Mouse (Mus musculus): ENCODE results near the gene Gsdma3.
A peak's percentile ranks its signal among the peaks of the same experiment; 100 is the strongest.
"Not testable (repeated sequence)": the region's sequence is repeated elsewhere in the genome, so short reads cannot be mapped to it uniquely, and the experiment has no call there.

The Gsdma3 gene

DNA sequence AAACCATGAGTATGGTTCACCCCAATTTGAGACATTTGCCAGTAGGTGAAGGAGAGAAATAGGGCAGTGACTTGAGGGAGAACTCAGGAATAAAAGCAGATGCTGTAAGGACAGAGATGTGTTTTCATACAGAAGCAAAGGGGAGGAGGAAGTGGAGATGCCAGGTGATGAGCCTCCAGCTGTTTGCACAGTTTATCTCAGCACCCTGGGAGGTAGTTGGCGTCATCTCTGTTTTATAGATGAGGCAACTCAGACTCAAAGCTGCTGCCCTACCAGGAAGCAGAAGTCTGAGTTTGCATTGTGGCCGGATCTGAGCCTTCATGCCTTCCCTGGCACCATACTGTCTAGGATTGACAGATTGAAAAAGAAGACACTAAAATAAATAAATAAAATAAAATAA lies 42.8 kb downstream of the Gsdma3 start:
- no peak for DNase-seq (ENCODE audit: low read depth, low spot score)

- no peak for DNase-seq (ENCODE audit: low read depth, low spot score)
Observed at GRCm38 (mm10) chr11:98671284-98671815, 45.2 kb downstream of the Gsdma3 start.

- DNase-seq (ENCODE audit: low read depth, low spot score), result no peak
Observed at GRCm38 (mm10) chr11:98671857-98672256, 45.7 kb downstream of the Gsdma3 start.

- no peak for DNase-seq (ENCODE audit: low read depth, low spot score)
Observed at GRCm38 (mm10) chr11:98672482-98672881, 46.3 kb downstream of the Gsdma3 start.

- DNase-seq (ENCODE audit: low read depth, low spot score), result peak; percentile 17
Observed at GRCm38 (mm10) chr11:98673136-98673535, 47.0 kb downstream of the Gsdma3 start.

- DNase-seq (ENCODE audit: low read depth, low spot score), result no peak
Observed at GRCm38 (mm10) chr11:98675829-98676363, 49.7 kb downstream of the Gsdma3 start.

DNA sequence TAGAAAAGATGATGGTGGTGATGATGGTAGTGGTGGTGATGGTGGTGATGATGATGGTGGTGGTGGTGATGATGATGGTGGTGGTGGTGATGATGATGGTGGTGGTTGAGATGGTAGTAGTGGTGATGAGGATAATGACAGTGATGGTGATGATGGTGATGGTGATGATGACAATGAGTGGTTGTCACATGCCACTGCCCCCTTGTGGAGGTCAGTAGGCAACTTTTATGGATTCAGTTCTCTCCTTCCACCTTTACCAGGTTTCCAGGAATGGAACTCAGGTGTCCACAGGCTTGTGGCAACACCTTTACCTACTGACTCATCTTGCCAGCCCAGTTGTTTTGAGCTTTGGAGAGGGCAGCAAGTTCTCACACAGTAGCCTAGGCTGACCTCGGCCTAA lies 53.9 kb downstream of the Gsdma3 start:
- DNase-seq (ENCODE audit: low read depth, low spot score), result no peak

- DNase-seq (ENCODE audit: low read depth, low spot score), result not testable (repeated sequence)
Observed at GRCm38 (mm10) chr11:98680595-98680994, 54.4 kb downstream of the Gsdma3 start.

DNA sequence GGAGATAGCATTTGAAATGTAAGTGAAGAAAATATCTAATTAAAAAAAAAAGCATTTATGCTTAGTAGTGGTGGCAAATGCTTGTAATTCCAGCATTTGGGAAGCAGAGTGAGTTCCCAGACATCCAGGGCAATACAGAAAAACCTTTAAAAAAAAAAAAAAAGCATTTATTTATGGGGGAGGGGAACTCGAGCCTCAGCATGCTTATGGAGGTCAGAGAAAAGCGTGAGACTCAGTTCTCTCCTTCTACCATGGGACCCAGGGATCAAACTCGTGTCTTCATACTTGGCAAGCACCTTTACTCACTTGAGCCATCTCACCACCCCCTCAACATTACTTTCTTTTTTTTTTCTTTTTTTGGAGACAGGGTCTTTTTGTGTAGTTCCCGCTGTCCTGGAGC lies 55.0 kb downstream of the Gsdma3 start:
- DNase-seq (ENCODE audit: low read depth, low spot score), result no peak

DNA sequence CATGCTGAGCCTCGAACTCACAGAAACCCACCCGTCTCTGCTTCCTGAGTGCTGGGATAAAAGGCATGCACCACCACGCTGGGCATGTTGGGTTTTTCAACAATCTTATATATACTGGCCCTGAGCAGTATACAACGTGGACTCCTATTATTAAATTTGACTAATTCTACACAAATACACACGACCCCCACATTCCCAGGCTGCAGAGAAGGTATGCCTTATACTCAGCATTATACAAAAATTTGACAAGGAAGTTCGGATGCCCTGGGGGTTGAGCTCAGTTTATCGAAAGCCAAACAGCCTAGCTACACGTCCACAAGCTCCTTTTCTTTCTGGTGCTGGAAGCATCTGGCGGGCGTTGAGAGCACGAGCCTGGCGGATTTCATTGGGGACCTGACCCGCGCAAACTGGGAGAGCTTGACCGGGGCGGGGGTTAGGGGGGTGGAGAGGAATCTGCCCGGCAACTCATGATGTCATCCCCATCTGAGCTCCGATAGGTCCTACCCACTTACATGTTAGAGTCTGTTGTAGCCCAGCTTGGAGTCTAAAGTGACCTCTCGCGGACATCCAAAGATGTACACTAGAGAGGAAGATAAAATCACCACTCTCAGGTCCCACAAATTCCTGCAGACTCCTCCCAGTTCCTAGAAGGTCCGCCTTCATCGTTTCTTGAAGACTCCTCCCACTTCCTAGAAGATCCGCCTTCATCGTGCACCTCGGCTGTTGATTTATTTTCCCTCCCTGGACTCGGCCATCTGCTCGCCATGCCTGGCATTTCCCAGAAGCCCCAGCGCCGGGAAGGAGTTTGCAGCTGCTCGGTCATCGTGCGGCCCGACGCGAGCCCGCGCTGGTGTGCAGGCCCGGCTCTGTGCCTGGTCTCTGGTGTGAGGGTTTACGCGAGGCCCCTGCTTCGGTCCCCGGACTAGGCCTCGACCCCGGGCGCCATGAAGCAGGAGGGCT lies 55.9 kb downstream of the Gsdma3 start, which contains the start of gene Psmd3:
Psmd3 (plus strand) TSS at position 769 of the 960 bp plus-strand sequence.
- peak; percentile 94 for DNase-seq (ENCODE audit: low read depth, low spot score)

DNA sequence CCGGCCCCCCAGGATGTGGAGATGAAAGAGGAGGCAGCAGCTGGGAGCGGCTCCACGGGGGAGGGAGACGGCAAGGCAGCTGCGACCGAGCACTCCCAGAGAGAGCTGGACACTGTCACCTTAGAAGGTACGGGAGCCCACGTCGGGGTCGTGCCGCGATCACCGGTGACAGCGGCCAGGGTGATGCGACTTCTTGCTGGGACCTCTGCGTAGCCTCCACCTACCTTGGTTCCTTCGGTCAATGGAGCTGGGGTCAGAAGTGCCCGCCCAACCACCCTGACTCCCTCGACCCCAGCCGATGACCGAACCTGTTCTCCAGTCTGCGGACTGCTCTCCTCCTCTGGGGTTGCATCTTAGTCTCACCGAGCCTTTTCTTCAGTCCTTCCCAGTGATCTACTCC lies 56.7 kb downstream of the Gsdma3 start:
- no peak for DNase-seq (ENCODE audit: low read depth, low spot score)

- DNase-seq (ENCODE audit: low read depth, low spot score), result no peak
Observed at GRCm38 (mm10) chr11:98685642-98686041, 59.5 kb downstream of the Gsdma3 start.

- no peak for DNase-seq (ENCODE audit: low read depth, low spot score)
Observed at GRCm38 (mm10) chr11:98686976-98687375, 60.8 kb downstream of the Gsdma3 start.
